Mouse (Mus musculus) layer of hippocampus, adult 9-11 months (tissue): ENCODE results near the gene Six6.

Source experiments
- DNase-seq: peaks from one replicate; pipeline ENCODE4 v3.0.0; 2022

The Six6 gene

DNA sequence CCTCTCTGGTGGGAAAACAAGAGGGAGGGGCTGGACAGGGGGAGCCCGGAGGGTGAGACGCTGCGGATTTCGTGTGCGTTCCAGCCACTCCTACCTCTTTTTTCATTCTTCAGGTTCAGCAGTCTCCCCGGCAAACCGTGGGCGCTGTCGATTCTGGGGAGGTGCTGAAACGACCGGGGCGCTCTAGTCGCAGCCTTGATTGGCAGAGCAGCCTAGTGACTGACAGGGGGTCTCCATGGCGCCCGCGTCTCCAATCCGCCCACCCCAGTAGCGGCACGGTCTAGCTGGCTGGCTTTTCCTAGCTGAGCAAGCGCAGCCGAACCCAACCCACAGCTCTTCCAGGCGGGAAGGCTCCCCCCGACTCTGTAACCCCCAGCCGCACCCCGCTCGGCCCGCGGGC, at the start of gene Six6:
Gene Six6, plus strand, starts transcription at position 277 of the 400 bp plus-strand sequence.
- no peak for DNase-seq

DNA sequence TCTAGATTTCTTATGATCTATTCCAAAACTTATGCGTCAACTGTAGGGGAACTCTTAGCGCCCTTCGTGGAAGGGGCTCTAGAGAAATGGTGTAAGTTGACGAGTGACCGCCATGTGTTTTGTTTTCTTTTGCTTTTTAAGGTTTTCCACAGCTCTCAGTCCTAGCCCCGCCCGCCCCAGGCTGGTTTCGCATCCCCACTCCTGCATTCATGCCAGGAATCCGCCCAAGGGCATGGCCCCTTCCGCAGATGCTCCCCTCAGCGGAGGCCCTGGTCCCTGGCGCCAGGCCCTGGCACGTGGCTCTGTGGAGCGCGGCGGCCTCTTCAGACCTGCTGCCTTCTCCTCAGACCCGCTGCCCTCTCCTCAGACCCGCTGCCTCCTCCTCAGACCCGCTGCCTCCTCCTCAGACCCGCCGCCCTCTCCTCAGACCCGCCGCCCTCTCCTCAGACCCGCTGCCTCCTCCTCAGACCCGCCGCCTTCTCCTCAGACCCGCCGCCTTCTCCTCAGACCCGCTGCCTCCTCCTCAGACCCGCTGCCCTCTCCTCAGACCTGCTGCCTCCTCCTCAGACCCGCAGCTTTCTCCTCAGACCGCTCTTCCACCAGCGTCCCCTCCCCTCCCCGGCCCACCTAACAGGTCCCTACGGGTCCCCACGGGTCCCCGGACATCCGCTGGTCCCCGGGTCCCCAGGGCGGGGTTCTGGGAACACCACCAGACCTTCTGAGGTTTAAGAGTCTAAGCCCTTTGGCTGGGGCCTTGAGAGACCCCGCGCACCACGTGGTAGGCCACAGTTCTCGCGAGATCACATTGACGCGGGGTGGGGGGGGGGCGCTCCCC, 22.3 kb upstream of the Six6 start:
- DNase-seq, result no peak

DNA sequence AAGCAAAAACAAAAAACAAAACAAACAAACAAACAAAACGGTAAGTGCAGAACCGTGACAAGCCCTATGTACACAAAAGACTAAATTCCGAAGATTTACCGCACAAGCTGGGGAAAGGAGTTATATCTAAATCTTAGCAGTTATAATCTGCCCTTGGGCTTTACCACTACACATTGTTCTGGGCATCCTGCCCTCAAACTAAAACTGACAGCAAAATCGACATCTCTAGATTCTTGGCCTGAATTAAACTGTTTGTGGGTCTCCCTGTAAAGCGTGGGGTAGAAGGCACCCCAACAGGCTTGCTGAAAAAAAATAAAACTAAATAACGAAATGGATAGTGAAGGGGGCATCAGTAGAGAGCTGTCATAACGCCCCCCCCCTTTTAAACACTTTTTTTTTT, 2.9 kb upstream of the Six6 start:
- DNase-seq, result no peak

DNA sequence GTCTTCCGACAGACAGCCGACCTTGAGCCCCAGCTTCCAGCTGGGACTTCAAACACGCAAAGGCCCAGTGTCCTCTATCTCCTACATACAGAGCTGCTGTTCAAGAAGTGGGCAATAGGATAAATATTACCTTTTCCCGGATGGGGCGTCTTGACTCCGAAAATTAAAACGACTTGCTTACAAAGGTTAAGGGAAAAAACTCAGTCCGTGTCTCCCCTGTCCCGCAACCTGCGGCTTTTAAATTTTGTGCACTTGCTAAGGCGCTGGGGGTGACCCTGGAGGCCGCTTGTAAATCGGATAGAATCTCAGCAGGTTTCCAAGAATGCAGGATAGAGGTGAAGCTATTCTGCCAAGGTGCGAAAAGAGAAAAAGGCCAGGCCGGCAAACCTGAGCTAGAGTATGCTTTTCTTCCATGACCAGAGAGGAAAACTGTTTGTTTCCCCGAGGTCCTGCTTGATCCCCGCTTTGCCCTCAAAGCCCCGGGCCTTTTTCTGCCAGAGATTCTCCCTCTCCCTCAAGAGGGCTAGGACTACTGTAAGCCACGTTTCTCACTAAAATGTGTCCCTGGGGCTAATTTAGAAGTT, 2.1 kb upstream of the Six6 start:
- no peak for DNase-seq

DNA sequence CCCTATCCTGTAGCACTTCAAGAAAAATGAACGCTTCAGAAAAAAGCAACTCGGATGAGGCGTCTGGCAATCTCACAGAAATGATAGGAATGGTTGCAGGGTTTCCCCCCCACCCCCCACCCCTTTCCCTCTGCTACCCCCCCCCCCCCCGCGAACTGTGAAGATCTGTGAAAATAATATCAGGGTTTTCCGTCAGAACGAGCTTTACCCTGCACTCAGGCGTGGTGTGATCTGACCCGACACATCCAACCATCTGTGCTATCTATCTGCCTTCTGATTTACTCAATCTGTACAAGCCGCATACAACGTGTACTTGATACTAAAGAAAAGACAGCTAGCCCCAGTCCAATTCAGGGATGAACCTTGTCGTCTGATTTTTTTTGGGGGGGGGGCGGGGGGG, 1.5 kb upstream of the Six6 start:
- DNase-seq, result no peak

DNA sequence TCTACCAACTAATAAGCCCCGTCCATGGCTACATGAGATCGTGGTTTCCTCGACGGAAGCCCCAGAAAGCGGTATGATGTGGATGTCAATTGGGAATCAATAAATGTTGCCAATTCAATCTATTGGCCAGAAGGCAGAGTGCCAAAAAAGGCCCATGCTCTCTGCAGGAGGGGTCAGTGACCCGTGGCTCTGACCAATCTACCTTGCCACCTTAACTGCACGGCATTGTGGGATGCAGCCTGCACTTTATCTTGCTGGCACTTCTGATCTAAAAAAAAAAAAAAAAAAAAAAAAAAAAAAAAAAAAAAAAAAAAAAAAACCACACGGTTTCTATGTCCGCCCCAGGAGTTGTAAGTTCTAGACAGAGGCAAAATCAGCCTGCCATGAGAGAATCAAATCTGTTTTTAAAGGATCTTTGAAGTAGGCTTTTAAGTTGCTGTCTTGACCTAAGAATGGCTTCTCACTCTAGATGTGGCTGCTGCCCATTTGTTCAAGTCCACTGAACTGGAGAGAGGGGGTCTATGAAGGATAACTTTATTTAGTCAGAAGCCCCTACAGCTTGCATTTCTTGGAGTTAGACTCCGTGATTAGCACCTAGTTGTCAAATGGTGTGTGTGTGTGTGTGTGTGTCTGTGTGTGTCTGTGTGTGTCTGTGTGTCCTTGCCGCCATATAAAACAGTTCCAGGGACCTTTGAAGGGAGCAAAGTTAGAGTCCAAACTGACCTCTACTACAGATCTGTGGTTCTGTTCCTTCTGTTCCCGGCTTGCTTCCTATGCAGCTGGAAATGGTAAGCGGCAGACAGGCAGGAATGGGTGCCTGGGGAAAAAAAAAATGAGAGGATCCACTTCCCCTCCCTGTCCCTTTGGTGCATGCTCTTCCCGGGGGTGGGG, 847 bp upstream of the Six6 start:
- no peak for DNase-seq

DNA sequence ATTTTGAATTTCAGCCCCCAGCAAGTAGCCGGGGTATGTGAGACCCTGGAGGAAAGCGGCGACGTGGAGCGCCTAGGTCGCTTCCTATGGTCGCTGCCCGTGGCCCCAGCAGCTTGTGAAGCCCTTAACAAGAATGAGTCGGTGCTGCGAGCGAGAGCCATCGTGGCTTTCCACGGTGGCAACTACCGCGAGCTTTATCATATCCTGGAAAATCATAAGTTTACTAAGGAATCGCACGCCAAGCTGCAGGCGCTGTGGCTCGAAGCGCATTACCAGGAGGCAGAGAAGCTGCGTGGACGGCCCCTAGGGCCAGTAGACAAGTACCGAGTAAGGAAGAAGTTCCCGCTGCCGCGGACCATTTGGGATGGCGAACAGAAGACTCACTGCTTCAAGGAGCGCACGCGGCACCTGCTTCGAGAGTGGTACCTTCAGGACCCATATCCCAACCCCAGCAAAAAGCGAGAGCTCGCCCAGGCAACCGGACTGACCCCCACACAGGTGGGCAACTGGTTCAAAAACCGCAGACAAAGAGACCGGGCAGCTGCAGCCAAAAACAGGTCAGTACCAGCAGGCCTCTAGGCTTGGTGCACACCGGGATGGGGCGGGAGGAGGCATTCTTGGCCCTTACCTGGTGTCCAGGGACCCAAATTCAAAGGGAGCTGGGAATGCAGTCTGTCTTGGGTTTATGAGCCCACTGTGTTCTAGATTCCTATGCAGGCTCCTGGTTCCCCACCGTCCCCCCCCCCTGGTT, 554 bp downstream of the Six6 start, which contains the start of gene 4930447C04Rik:
Gene 4930447C04Rik, minus strand, starts transcription at position 704 of the 751 bp plus-strand sequence.
- no peak for DNase-seq

DNA sequence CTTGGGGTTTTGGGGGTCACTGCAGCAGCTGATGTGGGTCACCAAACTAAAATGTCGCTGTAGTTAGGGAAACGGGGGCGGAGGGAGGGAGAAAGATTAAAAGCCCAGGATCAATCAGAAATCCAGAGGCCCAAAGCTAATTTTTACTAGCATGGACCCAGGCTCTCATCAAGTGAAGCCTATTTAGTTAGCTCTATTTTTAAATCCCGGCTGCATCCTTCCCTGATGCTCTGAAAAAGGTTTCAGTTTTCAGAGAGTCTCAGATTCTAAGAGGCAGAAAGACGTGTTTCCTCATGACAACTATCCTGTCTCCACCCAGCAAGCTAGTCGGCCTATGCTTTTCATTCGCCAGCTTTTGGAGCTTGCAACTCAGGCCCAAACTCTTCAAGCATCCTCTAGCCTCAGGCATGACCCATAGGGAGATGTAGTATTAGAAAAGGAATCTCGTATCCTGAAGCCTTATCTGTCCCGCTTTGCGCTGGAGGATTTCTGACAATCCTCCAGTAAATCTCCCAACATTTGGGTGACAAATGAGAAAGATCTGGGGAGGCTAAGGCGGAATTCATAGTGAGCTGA, 1.2 kb downstream of the Six6 start:
- DNase-seq, result no peak

DNA sequence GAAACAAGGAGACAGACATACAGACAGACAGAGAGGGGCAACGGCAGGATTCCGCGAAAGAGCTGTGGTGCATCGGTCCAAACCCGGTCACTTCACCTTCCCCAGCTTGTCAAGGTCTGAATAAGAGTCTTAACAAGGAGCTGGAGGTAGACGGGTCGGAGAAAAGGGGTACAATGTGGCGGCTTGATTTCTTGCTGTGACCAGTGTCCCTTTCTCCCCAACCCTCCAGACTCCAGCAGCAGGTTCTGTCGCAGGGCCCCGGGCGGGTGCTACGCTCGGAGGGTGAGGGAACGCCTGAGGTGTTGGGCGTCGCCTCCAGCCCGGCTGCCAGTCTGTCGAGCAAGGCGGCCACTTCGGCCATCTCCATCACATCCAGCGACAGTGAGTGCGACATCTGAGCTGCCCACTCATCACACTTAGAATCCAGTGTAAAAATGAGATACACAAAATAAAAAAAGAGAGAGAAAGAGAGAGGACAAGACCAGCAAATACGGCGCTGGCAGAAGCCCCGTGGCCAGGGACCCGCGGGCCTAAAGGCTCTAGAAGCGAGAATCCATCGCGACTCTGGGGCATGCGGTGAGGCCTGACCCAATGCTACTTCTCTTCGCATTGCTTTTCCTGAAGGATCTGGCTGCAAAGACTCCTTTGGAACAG, 1.8 kb downstream of the Six6 start:
- DNase-seq, result no peak

DNA sequence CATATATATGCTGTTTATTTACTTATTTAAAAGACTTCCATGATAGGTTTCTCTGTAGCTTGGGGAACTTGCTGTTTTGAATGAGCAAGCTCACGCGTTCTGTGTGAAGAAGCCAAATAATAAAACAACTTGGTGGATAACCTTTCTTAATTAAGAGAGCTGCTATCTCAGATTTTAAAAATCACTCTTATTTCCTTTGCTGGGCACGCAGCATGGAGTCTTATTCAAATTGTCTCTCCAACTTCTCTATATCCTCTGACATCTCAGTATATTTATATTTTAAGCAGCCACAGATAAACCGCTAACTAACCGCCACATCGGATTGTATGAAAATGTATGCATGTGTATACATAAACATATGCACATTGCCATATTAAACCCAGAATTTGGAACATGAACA, 2.5 kb downstream of the Six6 start:
- no peak for DNase-seq

DNA sequence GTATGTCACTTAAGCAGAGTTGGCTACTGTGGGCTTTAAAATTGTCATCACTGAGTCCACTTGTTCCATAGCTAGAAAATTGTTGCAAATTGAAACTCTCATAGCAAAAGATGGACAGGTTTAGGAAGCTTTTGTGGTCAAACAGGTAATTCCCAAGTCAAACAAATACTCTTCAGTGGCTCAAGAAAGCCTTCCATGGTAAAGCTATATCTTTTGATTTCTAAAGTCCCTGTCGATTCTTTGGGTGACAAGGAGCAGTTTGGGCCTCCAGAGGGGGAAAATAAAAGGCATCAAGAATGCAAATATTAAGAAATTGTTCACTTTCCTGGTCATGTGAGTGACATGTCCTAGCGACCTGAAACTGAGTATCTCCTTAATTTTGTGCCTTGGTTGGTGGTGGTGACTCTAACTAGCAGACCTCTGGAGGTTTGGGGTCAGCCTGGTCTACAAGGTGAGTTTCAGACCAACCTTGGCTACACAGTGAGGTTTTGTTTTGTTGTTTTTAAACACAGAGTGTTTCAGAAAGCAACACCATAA, 4.0 kb downstream of the Six6 start:
- no peak for DNase-seq

DNA sequence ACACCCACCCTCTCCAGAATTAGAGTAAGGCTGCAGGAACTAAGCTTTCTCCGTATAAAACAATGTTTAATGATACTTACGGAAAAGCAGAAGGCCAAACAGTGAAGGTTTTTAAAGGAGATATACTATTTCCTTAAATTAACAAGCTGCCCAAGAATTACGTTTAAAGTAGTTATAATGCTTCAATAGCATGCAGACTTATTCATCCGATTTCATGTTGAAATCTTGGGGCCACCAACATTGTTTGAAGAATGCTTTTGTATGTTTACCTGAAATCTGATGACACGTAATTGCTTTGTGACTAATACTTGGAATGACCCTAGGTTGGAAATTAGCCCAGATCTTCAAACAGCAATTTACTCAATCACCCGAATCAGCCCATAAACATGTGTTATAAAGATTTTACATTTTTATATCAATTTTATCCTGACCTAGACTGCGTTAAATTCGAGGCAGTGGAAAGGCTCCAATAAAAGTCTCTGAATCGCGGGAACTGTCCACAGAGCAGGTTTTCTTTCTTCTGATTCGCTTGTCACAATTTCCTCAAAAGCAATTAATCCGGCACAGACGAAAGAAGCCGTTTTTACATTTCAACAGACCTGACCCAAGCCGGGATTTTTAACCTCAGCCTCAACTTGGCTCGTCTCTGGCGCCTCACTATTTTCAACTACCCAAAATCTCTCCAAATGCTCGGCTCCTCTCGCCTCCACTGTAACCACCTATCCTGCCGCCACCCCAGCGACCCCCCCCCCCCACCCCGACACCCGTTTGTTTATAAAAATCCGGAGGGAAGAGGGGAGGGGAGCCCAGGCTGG, 4.9 kb downstream of the Six6 start:
- DNase-seq, result no peak

DNA sequence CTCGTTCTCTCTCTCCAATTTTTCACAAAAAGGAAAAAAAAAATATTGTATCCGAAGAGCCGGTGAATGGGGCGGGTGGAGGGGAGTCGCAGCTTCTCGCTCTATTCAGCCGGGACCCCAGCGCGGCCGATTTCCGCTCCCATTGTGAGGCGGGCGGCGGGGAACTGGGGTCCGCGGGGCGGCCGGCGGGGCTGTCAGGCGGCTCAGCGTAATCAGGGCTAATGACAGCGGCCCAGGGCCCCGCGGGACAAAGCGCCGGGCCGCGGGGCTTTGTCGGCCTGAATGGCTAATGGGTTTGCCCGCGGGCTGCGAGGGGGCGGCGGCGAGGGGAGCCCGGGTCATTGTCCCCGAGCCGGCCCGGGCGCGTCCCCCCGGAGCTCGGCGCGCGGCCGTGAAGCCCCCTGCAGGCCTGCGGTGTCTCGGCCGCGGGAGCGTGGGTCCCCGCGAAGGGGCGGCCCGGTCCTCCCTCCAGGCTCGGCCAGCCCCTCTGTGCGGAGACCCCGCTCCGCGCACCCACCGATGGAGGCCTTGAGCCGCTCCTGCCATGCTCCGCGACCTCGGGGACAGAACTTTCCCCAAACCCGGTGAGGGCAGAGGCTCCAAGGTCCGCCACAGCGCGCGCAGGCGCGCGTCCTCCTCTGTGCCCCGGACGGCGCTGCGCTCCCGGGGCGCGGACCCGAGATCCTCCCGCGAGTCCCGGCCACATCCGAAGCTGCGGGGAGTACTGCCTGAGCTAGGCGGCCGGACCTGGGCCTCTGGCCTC, 5.8 kb downstream of the Six6 start:
- DNase-seq, result no peak

DNA sequence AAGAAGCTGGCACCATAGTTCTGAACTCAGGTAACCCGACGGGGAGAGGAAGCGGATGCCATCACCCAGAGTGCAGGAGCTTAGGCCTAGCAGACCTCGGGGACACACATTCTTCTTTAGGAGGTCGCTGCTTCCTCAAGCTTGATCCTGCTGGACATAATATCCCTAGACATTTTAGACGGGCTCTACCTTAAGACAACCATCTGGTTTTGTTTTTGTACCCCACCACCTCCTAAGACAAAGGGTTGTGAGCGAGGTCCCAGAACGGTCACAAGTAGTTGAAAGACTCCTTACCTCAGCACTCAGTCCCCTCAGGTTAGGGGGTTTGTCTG, 6.3 kb downstream of the Six6 start:
- no peak for DNase-seq

DNA sequence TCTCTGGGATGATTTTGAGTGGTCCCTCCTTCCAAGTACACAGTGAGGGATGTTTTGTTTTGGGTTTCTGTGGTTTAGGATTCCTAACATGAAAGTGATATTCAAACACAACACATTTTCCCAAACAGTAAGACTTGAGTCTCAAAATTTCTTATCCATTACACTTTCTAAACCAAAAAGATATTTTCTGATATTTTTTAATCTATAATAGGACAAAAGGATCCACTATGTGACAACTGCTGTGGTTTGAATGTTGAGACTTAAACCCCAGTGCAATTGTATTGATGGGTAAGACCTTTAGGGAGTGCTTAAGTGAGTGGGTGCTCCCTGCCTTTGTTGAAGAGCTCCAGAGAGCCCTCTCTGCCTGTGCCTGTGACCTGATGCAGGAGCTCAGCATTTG, 7.1 kb downstream of the Six6 start:
- DNase-seq, result no peak

DNA sequence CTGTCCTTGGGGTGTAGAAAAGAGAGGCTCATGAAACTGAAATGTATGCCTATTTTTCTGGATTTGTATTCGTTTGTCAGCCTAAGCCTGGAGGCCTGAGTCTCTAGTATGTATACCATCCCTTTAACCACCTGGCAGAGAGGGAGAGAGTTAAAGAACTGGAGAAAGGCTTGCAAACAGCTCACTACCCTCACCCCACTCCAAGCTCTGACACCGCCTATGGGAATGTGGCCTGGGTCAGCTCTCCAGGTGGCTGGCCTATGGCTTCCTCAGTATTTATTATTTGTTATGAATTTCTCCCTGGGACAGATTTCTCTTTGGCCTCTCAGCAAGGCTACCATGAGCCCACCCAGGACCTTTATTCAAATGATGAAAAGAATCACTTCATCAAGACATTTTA, 7.6 kb downstream of the Six6 start:
- no peak for DNase-seq

DNA sequence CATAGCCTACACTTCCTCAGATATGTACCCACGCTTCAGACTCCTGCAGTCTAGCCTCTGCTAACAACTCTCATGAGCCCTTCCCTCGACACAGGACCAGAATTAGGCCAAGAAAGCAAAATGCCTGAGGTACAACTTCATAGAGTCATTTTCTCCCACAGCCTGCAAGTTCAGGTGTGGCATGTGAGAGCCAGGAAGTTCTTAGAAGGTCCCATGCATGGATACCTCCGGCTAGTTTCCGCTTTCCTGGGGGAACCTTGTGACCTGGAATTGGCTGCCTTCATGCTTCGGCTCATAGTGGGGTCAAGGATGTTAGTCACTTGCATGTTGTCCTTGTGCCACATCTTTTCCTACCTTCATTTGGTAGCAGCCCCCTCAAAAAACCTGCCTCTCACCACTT, 13.4 kb downstream of the Six6 start:
- DNase-seq, result no peak

DNA sequence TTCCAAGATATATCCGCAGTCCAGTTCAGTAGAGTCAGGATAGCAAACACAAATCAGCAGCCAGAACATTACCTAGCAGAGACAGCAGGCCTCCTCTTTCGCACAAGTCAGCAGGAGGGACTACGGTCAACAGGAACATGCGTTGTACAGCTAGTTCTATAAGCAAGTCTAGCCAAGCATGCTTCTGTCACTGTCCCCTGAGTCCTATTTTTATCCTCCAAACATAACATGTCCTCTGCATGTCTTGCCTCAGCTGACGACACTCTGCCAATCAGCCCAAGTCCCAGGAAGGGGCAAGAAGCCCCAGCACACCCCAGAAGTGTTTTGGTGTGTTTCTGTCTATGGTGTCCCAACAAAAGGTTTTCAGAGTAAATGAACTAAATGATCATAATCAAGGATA, 14.2 kb downstream of the Six6 start:
- DNase-seq, result no peak

DNA sequence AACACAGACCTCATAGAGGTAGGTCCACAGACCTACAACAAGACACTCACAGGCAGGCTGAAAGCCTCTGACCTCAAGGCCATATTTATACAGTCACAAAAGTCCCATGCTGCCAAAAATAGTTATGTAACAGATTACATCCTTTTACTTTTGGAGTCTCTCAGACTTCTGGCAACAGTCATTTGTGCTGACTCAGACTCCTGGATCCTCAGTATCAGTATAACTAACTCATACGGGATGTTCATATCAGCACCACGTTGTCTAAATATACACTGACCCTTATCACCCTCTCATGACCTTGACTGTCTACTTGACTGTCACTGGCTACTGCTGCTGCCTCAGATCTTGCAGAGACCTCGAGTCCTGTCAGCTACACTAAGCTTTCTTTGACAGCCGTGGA, 15.2 kb downstream of the Six6 start:
- no peak for DNase-seq

DNA sequence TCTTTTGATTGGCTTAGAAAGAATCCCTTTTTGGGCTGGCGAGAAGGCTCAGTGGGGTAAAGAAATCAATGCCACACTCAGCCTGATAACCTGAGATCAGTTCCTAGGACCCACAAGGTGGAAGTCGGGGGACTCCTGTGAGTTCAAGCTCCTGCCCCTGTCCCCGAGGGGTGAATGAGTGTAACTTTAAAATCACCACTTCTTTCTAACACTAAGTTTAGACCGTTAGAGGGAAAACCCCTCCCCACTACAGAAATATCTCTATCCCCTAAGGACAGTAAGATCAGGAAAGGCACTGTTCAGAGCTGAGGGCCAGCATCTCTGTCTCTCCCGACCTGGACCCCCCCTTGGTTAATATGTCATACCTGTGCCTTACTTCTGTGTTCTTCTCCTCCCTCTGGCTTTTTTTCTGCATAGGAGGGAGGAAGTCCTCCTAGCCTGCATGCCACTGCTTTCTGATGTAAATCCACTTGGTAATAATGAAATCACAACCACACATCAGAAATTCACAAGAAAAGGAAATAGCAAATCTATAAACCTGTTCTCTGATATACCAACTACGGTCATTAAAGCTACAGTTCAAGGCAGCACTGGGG, 18.2 kb downstream of the Six6 start:
- DNase-seq, result no peak
